Mouse (Mus musculus): ENCODE data around the gene Cpn1. TPM values are rescaled to one million over a fixed set of nuclear protein-coding genes. Genes with fewer than 3 reads are reported as not detected.

Cpn1 gene
- total RNA-seq (2014; fragmentation: Nextera tagmentation): not detected in 2 replicates
- not detected in 2 replicates for total RNA-seq (2017)

DNA sequence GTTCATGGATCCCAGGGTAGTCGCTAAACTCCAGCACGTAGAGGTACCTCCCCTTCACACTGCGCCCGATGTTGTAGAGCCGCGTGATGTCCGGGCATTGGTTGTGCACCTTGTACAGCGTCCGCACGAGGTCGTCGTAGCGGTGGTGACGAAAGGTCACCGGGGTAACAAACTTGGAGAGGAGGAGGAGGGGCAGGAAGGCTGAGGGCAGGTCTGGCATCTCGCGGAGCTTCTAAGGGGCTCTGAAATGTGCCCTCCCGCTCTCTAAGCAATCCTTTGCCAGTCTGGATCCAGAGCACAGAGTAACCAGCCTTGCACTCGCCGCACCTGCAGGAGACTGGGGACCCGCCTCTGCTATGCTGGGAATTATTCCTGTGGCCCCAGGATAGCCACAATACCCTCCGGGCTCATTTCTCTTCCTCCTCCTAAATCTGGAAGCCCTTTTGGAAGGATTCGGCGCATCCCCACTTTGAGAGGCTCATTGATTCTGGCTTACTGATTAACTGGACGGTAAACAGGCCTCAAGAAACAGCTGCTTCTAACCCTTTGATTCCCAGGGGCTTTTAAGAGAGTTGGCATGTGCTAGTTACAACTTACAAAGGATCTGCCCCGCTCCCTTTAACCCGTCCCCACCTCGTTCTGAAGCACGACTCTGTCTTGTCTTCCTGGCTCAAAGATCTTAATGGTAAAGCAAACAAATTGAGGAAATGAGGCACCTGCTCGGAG lies at the start of gene Cpn1:
Gene Cpn1 (minus strand): TSS at position 488 of the 726 bp plus-strand sequence.
- no peak for ATAC-seq (replicated peaks; ENCODE audit: low FRiP score, low TSS enrichment, poor library complexity, severe bottlenecking)

DNA sequence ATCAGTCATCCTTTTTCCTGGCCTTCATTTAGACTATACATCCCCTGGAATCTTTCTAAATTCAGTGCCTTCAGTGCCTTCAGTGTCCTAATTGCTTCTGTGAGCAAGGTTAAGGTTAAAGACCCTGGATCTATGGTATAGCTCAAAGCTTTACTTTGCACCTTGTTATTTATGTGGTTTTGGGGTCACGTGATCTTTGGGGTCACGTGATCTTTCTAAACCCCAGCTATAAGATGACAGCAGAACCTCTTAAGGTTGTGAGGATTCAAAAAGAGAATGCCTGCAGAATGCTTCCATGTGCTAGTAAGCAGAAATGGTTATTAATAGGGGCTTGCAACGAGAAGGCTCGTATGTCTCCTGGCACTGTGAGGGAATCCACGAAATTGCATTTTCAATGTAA lies 47.0 kb upstream of the Cpn1 start:
- no peak for ATAC-seq (replicated peaks; ENCODE audit: low FRiP score, low TSS enrichment, poor library complexity, severe bottlenecking)

- no peak for ATAC-seq (replicated peaks; ENCODE audit: low FRiP score, low TSS enrichment, poor library complexity, severe bottlenecking)
Measured at GRCm38 (mm10) chr19:44032046-44032744, 45.8 kb upstream of the Cpn1 start.

- no peak for ATAC-seq (replicated peaks; ENCODE audit: low FRiP score, low TSS enrichment, poor library complexity, severe bottlenecking)
Measured at GRCm38 (mm10) chr19:44030024-44030423, 43.7 kb upstream of the Cpn1 start.

DNA sequence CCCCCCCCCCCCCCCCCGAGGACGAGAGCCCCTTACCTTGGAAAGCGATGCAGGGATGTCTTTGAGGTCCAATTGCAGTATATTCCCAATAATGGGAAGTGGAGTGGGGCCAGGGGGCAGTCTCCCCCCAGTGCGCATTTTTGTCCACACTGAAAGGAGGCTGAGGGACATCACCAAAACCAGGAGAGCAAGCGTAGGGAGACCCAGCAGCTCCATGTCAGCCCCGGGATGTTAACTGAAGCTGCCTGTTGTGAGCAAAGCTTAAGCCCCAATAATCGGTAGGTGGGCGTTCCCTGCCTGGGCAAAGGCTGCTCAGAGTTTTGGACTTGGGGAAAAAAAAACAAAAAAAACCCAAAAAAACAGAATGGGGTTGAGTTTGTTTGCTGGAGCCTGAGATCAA lies 42.6 kb upstream of the Cpn1 start, which contains the start of gene Cyp2c23:
Gene Cyp2c23 (minus strand): TSS at position 237 of the 400 bp plus-strand sequence.
- ATAC-seq (replicated peaks; ENCODE audit: low FRiP score, low TSS enrichment, poor library complexity, severe bottlenecking): no peak

DNA sequence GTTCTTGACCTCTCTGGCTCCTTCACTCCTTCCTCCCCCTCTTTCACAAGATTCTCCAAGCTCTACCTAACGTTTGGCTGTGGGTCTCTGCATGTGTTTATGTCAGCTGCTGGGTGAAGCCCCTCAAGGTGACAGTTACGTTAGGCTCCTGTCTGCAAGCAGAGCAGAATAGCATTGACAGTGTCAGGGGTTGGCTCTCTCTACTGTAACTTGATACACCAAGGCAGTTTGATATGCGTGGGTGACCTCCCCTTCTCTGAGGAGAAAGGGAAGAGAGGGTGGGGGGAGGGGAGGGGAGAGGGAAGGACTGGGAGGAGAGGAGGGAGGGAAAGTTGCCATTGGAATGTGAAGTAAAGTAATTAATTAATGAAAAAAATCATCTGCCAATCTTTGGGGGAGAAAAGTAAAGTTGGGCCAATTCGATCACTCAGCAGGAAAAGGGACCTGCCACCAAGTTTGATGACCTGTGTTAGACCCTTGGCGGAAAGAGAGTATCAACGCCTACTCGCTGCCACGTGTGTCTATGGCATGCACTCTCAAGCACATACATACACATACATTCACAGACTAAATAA lies 40.7 kb upstream of the Cpn1 start:
- no peak for ATAC-seq (replicated peaks; ENCODE audit: low FRiP score, low TSS enrichment, poor library complexity, severe bottlenecking)

GRCm38 (mm10) chr19:44024921-44025585 lies 38.7 kb upstream of the Cpn1 start:
- ATAC-seq (replicated peaks; ENCODE audit: low FRiP score, low TSS enrichment, poor library complexity, severe bottlenecking): no peak

DNA sequence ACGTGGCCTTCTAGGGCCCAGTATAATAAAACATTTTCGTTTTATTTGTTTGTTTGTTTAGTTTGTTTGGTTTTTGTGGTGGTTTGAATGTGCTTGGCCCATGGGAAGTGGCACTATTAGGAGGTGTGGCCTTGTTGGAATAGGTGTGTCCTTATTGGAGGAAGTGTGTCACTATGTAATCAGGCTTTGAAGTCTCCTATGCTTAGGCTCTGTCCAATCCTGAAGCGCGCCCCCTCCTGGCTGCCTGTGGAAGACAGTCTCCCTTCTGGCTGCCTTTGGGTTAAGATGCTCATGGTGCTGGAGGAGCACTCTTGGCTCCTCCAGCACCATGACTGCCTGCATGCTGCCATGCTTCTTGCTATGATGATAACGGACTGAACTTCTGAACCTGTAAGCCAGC lies 36.7 kb upstream of the Cpn1 start:
- ATAC-seq (replicated peaks; ENCODE audit: low FRiP score, low TSS enrichment, poor library complexity, severe bottlenecking): no peak

DNA sequence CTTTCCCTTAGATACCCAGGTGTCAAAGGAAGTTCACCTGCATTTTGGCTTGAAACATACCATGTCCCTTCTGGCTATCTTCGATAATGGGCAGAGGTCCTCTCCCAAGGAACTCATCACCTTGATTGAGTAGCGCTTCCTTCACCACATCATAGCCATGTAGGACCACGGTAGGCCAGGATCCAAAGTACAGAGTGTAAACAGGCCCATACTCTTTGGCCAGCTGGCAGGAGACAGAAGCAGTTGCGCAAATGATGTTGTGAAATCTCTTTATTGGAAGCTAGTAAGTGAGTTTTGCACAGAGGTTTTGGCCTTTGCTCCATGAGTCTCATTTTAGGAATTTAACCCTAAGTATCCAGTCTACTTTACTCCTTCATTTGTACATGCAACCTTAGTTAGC lies 35.1 kb upstream of the Cpn1 start:
- ATAC-seq (replicated peaks; ENCODE audit: low FRiP score, low TSS enrichment, poor library complexity, severe bottlenecking): no peak

DNA sequence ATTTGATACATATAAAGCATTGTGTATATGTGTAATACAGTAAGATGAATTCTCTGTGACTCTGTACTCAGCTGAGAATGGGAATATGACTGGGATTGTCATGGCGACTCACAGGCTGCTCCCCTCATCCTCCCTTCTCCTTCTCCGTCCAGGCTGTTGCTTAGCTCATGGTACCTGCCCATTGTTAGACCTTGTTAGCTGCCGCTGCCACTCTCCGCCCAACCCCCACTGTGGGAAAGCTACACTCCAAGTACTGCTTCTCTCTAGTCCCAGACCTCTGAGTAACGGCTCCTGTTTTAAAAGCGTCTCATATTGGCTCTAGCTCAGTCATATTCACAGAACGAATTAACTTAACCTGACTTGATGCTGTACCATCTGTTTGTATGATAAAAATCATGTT lies 33.4 kb upstream of the Cpn1 start:
- ATAC-seq (replicated peaks; ENCODE audit: low FRiP score, low TSS enrichment, poor library complexity, severe bottlenecking): no peak

- ATAC-seq (replicated peaks; ENCODE audit: low FRiP score, low TSS enrichment, poor library complexity, severe bottlenecking): no peak
Measured at GRCm38 (mm10) chr19:44013862-44014261, 27.5 kb upstream of the Cpn1 start.

DNA sequence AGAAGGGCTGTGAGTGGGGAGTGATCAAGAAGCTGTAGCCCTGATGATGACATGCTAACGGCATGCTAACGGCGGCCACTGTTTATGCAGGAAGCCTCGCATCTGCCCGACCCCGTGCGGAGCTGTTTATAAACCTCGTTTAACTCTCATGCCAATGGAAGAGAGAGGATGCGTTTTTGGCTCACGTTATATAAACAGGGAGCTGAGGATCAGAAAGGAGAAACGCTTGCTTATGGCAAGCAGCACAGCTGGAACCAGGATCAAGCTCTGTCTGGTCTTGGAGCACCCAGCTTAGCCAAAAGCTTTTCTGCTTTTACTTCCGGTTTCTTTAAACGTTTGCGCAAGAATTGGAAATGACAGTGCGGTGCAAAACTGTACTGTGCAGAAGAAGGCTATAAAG lies 22.4 kb upstream of the Cpn1 start:
- ATAC-seq (replicated peaks; ENCODE audit: low FRiP score, low TSS enrichment, poor library complexity, severe bottlenecking): no peak

DNA sequence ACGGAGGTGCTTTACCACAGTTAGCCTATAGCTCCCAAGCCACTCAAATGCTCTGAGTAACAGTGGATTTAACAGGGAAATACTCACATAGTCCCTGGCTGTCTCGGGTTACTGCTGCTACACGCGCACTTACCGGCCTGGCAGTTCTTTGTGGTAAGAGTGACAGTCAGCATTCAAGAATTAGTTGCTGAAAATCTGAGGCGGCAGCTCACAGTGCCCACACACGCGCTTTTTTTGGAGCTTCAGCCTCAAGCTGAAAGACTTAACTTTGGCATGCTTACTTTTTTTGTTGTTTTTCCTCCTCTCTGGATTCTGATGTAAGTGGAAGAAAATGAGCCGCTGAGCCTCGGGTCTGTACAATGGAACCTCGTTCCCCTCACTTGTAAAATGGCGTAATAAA lies 20.8 kb upstream of the Cpn1 start:
- ATAC-seq (replicated peaks; ENCODE audit: low FRiP score, low TSS enrichment, poor library complexity, severe bottlenecking): no peak

DNA sequence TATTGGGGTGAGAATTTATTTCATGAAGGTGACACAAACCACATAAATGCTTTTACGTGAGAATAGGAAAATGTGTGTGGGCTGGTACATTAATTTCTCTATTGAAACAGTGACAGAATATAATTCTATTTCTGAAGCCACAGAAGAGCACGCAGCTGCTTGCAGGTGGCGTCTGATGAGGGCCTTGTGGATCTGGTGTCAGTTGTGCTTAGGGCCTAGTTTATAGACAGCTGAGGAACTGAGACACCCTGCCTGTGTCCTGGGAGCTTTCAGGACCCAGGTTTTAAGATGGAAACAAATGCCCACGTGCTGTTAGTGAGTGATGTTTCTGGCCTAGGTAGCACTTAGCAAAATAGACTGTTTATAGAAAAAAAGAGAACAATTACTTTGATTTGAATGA lies 18.7 kb upstream of the Cpn1 start:
- no peak for ATAC-seq (replicated peaks; ENCODE audit: low FRiP score, low TSS enrichment, poor library complexity, severe bottlenecking)

DNA sequence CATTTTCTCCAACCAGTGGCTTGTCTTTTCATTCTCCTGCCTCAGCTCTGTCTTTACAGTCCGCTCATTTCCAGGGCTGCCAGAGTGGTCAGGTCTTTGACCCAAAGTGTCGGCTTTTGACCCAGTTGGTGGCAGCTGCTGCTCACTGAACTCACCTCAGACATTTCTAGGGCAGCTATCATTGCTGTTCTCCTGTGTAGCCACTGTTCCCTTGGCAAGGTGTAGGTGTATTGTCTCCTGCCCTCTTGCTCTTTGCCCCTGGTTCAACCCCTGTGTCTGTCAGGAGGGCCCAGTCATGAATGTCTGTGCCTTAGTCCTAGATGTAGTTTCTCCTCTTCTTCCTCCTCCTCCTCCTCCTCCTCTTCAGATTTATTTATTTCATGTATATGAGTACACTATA lies 17.9 kb upstream of the Cpn1 start:
- ATAC-seq (replicated peaks; ENCODE audit: low FRiP score, low TSS enrichment, poor library complexity, severe bottlenecking): no peak

DNA sequence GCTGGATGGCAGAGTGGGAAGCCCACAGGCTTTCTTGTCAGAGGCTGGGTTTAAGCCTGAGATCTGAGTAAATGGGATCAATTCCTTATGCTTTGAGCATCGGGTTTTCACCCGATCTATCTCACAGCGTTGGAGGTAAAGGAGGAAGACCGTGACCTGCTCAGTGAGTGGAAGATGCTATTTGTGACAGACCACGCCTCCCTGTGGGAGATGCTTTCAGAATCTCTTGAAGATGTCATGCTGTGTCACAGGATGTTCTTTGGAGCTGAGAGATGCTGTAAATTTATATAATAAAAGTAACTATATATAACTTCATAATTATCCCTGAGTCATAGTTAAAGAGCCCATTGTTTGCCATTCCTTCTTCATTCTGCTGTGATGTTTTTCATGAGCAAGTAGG lies 14.4 kb upstream of the Cpn1 start:
- ATAC-seq (replicated peaks; ENCODE audit: low FRiP score, low TSS enrichment, poor library complexity, severe bottlenecking): no peak

DNA sequence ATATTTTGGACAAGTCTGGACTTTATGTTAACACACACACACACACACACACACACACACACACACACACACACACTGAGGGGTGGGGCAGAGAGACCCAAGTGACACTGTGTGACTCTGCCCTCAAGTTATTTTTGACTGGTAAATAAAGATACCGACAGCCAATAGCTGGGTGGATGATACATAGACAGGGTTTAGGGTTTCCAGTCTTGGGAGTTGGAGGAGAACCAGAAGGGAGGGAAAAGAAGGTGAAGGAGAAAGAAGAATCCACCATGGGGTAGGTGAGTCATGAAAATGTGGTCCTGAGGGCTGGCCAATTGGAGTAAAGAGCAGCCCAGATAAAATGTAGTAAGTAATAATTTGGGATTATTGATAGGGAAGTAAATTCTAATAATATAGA lies 13.7 kb upstream of the Cpn1 start:
- no peak for ATAC-seq (replicated peaks; ENCODE audit: low FRiP score, low TSS enrichment, poor library complexity, severe bottlenecking)

DNA sequence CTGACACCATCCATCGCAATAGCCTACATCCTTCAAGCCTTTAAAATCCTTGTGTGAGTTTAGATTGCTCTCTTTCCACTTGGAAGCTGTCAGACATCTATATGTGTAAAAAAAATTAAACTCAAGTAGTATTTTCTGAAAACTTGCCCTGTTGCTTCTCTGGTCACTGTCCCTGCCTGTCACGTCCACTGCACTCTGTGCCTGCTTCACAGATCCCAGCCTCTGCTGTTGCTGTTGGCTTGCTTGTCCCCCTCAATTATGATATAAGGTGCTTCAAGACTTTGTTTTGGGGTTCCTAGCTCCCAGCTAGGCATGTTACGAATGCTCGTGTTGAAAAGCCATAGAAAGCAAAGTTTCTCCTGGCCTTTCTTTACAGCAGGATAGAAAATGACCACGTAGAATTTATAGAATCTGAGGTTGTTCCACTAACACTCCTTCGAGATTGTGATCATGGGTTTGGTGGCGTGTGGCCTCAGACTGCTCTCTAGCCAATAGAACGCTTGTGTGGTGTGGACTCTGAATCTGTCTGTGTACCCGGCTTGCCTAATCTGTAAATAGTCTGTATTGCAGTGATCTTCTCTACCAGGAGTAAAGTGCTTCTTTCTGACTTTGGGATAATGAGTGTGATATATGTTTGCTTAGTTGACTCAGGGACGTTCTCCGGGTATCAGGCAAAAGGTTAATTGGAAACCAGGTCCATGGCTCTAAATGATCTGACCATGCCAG lies 12.6 kb upstream of the Cpn1 start:
- no peak for ATAC-seq (replicated peaks; ENCODE audit: low FRiP score, low TSS enrichment, poor library complexity, severe bottlenecking)

DNA sequence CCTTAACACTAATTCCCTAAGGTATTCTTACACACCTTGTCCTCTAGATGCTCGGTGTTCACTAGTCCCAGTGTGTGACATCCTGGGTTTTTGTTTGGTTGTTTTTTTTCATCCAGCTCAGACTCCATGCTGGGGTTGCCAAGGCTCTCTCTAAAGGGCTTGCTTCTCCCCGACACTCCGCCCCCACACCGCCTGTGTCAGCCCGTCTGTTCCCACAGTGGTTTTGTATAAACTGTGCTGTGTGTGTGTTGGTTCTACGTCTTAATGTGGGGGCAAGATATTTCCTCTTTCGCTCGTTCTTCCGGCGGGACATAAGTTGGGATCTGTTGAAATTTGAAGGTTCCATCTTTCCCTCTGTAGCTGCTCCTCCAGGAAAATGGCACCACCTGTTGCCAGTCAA lies 11.7 kb upstream of the Cpn1 start:
- ATAC-seq (replicated peaks; ENCODE audit: low FRiP score, low TSS enrichment, poor library complexity, severe bottlenecking): no peak

GRCm38 (mm10) chr19:43995427-43995826 lies 9.1 kb upstream of the Cpn1 start:
- no peak for ATAC-seq (replicated peaks; ENCODE audit: low FRiP score, low TSS enrichment, poor library complexity, severe bottlenecking)
